Comparison of ENCODE assay signal across 22 mouse cellular contexts in the genomic region with DNA sequence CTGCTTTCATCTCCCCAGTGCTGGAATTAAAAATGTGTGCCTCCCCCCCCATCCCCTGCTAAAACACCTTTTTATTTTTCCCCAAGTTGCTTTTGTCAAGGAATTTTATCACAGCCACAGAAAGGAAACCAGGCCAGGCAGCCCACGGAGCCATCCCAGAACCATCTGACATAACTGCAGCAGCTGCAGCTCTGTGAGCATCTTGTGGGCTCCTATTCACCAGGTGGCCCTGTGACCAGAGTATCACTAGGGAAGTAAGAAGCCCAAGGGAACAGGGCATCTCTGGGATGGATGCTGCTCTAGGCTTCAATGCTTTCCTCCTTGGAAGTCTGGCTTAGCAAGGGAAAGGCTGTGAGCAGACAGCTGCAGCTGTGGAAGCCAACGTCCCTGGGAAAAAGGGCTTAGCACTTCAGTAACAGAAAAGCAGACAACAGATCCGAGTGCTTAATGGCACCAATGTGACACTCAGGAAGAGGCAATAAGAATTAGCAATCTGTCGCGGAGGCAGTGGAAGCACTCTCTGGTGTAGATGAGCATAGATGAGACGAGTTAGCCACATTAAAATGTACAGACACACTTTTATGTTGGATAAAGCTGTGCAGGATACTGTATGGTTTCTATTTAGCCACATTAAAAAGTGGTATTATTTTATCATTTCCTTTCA.
DNase-seq lines count a peak whose midpoint lies in the region; ATAC-seq and TF ChIP-seq lines count a peak whose summit lies in the region.
"Had no signal": no experiment of that assay in that cellular context is flagged by ENCODE, and none has a peak within 500 bp of the region (broad histone marks: within the 10 kb centered on the region; RNA-seq: fewer than 3 reads in every experiment).

No protein-coding gene starts in this region.

- no peak for TF ChIP-seq CTCF in midbrain, postnatal 0 days (IDR thresholded peaks at IDR 0.05)
- no peak for TF ChIP-seq CTCF in cerebellum, adult 2 months (IDR thresholded peaks at IDR 0.05; ENCODE audit: borderline replicate concordance, insufficient read depth, low read depth, low read length)

- no peak overlapping the region for H3K9ac ChIP-seq in hindbrain, embryonic 16.5 days (ENCODE audit: low read depth, low read length)
- no peak overlapping the region for H3K9ac ChIP-seq in midbrain, postnatal 0 days (replicated peaks; ENCODE audit: low read length, poor library complexity, severe bottlenecking)
- no peak overlapping the region for H3K9ac ChIP-seq in midbrain, embryonic 16.5 days (ENCODE audit: low read depth, low read length)
- H3K9ac ChIP-seq in liver, embryonic 11.5 days (ENCODE audit: low read depth, low read length) = no peak overlapping the region
- H3K9ac ChIP-seq: embryonic facial prominence, embryonic 15.5 days; heart, embryonic 15.5 days; hindbrain, embryonic 15.5 days had no signal

- H3K36me3 ChIP-seq in hindbrain, embryonic 16.5 days (ENCODE audit: control insufficient read depth, insufficient read depth, low read length) = no peaks in the 10 kb centered on the region
- H3K36me3 ChIP-seq in hindbrain, embryonic 10.5 days = no peaks in the 10 kb centered on the region
- no peaks in the 10 kb centered on the region for H3K36me3 ChIP-seq in midbrain, postnatal 0 days (ENCODE audit: insufficient read depth, low read length)
- H3K36me3 ChIP-seq in midbrain, embryonic 16.5 days (ENCODE audit: control insufficient read depth, insufficient read depth, low read length) = no peaks in the 10 kb centered on the region
- H3K36me3 ChIP-seq in liver, embryonic 11.5 days (ENCODE audit: control insufficient read depth, insufficient read depth, low read length) = no peaks in the 10 kb centered on the region
- H3K36me3 ChIP-seq: embryonic facial prominence, embryonic 15.5 days; forebrain, embryonic 10.5 days; heart, embryonic 15.5 days; hindbrain, embryonic 15.5 days had no signal

- H3K4me2 ChIP-seq in hindbrain, embryonic 16.5 days (ENCODE audit: low read length) = no peak overlapping the region
- no peak overlapping the region for H3K4me2 ChIP-seq in midbrain, postnatal 0 days (ENCODE audit: low read depth, low read length, poor library complexity, severe bottlenecking)
- no peak overlapping the region for H3K4me2 ChIP-seq in midbrain, embryonic 16.5 days (ENCODE audit: low read length)
- no peak overlapping the region for H3K4me2 ChIP-seq in liver, embryonic 11.5 days
- H3K4me2 ChIP-seq: embryonic facial prominence, embryonic 15.5 days; heart, embryonic 11.5 days; heart, embryonic 15.5 days; hindbrain, embryonic 15.5 days had no signal

- no peaks in the 10 kb centered on the region for H3K4me1 ChIP-seq in hindbrain, embryonic 16.5 days (ENCODE audit: control insufficient read depth, insufficient read depth, low read depth, low read length)
- no peaks in the 10 kb centered on the region for H3K4me1 ChIP-seq in hindbrain, embryonic 10.5 days (replicated peaks)
- H3K4me1 ChIP-seq in midbrain, postnatal 0 days (ENCODE audit: insufficient read depth, low read length) = no peaks in the 10 kb centered on the region
- H3K4me1 ChIP-seq in midbrain, embryonic 16.5 days (ENCODE audit: control insufficient read depth, insufficient read depth, low read length) = no peaks in the 10 kb centered on the region
- no peaks in the 10 kb centered on the region for H3K4me1 ChIP-seq in cerebellum, adult 2 months (ENCODE audit: control insufficient read depth, insufficient read depth, low read length)
- H3K4me1 ChIP-seq in liver, embryonic 11.5 days (replicated peaks; ENCODE audit: control insufficient read depth, insufficient read depth, low read length) = no peaks in the 10 kb centered on the region
- H3K4me1 ChIP-seq: embryonic facial prominence, embryonic 15.5 days; forebrain, embryonic 10.5 days; heart, embryonic 15.5 days; hindbrain, embryonic 15.5 days had no signal

- H3K4me3 ChIP-seq in hindbrain, embryonic 16.5 days (ENCODE audit: low read length) = no peak overlapping the region
- no peak overlapping the region for H3K4me3 ChIP-seq in hindbrain, embryonic 10.5 days
- no peak overlapping the region for H3K4me3 ChIP-seq in midbrain, postnatal 0 days (ENCODE audit: low read depth, low read length)
- H3K4me3 ChIP-seq in midbrain, embryonic 16.5 days (ENCODE audit: low read depth, low read length) = no peak overlapping the region
- no peak overlapping the region for H3K4me3 ChIP-seq in cerebellum, adult 2 months (replicated peaks; ENCODE audit: insufficient read depth, low read depth, low read length)
- H3K4me3 ChIP-seq in liver, embryonic 11.5 days (ENCODE audit: low read depth, low read length) = no peak overlapping the region
- H3K4me3 ChIP-seq: embryonic facial prominence, embryonic 15.5 days; erythroblast, embryonic 14.5 days; forebrain, embryonic 10.5 days; heart, adult 2 months; heart, embryonic 15.5 days; hindbrain, embryonic 15.5 days had no signal

- H3K9me3 ChIP-seq in hindbrain, embryonic 16.5 days (ENCODE audit: control insufficient read depth, low read length) = no peaks in the 10 kb centered on the region
- peaks cover 14% of the 10 kb centered on the region for H3K9me3 ChIP-seq in hindbrain, embryonic 10.5 days
- no peaks in the 10 kb centered on the region for H3K9me3 ChIP-seq in midbrain, postnatal 0 days (ENCODE audit: low read length)
- no peaks in the 10 kb centered on the region for H3K9me3 ChIP-seq in midbrain, embryonic 16.5 days (replicated peaks; ENCODE audit: control insufficient read depth, low read length, poor library complexity, severe bottlenecking)
- no peaks in the 10 kb centered on the region for H3K9me3 ChIP-seq in liver, embryonic 11.5 days (ENCODE audit: control insufficient read depth, low read length)
- H3K9me3 ChIP-seq: embryonic facial prominence, embryonic 15.5 days; heart, embryonic 15.5 days; hindbrain, embryonic 15.5 days had no signal

- H3K27me3 ChIP-seq in hindbrain, embryonic 16.5 days (replicated peaks; ENCODE audit: control insufficient read depth, insufficient read depth, low read length) = no peaks in the 10 kb centered on the region
- H3K27me3 ChIP-seq in hindbrain, embryonic 10.5 days (ENCODE audit: insufficient read depth, poor library complexity, severe bottlenecking) = no peaks in the 10 kb centered on the region
- no peaks in the 10 kb centered on the region for H3K27me3 ChIP-seq in midbrain, postnatal 0 days (ENCODE audit: insufficient read depth, low read length)
- no peaks in the 10 kb centered on the region for H3K27me3 ChIP-seq in midbrain, embryonic 16.5 days (ENCODE audit: control insufficient read depth, insufficient read depth, low read depth, low read length)
- H3K27me3 ChIP-seq in cerebellum, adult 2 months (ENCODE audit: control insufficient read depth, insufficient read depth, low read length) = no peaks in the 10 kb centered on the region
- no peaks in the 10 kb centered on the region for H3K27me3 ChIP-seq in liver, embryonic 11.5 days (replicated peaks; ENCODE audit: control insufficient read depth, insufficient read depth, low read length)
- H3K27me3 ChIP-seq: embryonic facial prominence, embryonic 15.5 days; heart, embryonic 15.5 days; hindbrain, embryonic 15.5 days had no signal

- ATAC-seq in hindbrain, embryonic 16.5 days = peak; percentile 24; the same call in 1 of the 2 replicates
- no peak for ATAC-seq in midbrain, postnatal 0 days (ENCODE audit: low FRiP score)
- no peak for ATAC-seq in midbrain, embryonic 16.5 days
- no peak for ATAC-seq in liver, embryonic 11.5 days (replicated peaks; ENCODE audit: low FRiP score)
- ATAC-seq: forebrain, embryonic 14.5 days had no signal

- no peak overlapping the region for H3K27ac ChIP-seq in hindbrain, embryonic 16.5 days (ENCODE audit: low read depth, low read length)
- H3K27ac ChIP-seq in hindbrain, embryonic 10.5 days = no peak overlapping the region
- H3K27ac ChIP-seq in midbrain, postnatal 0 days (ENCODE audit: low read depth, low read length) = no peak overlapping the region
- H3K27ac ChIP-seq in midbrain, embryonic 16.5 days (ENCODE audit: low read length) = no peak overlapping the region
- H3K27ac ChIP-seq in cerebellum, adult 2 months (ENCODE audit: insufficient read depth, low read length) = no peak overlapping the region
- no peak overlapping the region for H3K27ac ChIP-seq in liver, embryonic 11.5 days (ENCODE audit: low read depth, low read length)
- H3K27ac ChIP-seq: embryonic facial prominence, embryonic 15.5 days; forebrain, embryonic 10.5 days; heart, adult 2 months; heart, embryonic 15.5 days; hindbrain, embryonic 15.5 days had no signal

- DNase-seq in hindbrain, embryonic 10.5 days (ENCODE audit: low spot score) = no peak
- DNase-seq in midbrain, postnatal 0 days (ENCODE audit: low spot score) = peak; percentile 33
- DNase-seq in right cerebral cortex, postnatal 25 days = peak; percentile 11
- no peak for DNase-seq in right cerebral cortex, postnatal 4 days
- no peak for DNase-seq in cerebellum, adult 2 months
- DNase-seq in liver, embryonic 11.5 days (ENCODE audit: low spot score) = no peak
- DNase-seq: adrenal gland, postnatal 14 days; cerebellum, adult 8-10 months; cerebellum, postnatal 14 days; embryo, embryonic 11 days; gastrocnemius, postnatal 10 days; heart, adult 2 months; heart, postnatal 14 days had no signal

- 78% methylated on average over 6 of the region's 6 CpGs for WGBS in hindbrain, embryonic 16.5 days
- WGBS in hindbrain, embryonic 10.5 days = 87% methylated on average over 6 of the region's 6 CpGs
- 69% methylated on average over 6 of the region's 6 CpGs for WGBS in midbrain, postnatal 0 days
- WGBS in midbrain, embryonic 16.5 days = 70% methylated on average over 6 of the region's 6 CpGs
- WGBS in cerebellum, adult 2 months = 72% methylated on average over 6 of the region's 6 CpGs
- 74% methylated on average over 6 of the region's 6 CpGs for WGBS in liver, embryonic 11.5 days

- TF ChIP-seq POLR2A in cerebellum, adult 2 months (IDR thresholded peaks at IDR 0.05; ENCODE audit: borderline replicate concordance, insufficient read depth, low read length) = no peak

Comparison
In these comparisons a context has a peak if more than half of its experiments do, and no peak if none do; other contexts are left out.
1. DNase-seq: peak in midbrain, postnatal 0 days (single experiment) and right cerebral cortex, postnatal 25 days (single experiment); none in hindbrain, embryonic 10.5 days (single experiment), right cerebral cortex, postnatal 4 days (single experiment), cerebellum, adult 2 months (0 of 2) and liver, embryonic 11.5 days (single experiment).